Mouse (Mus musculus): ENCODE data around the gene Uba2. TPM values are rescaled to one million over a fixed set of nuclear protein-coding genes. Genes with fewer than 3 reads are reported as not detected.
A peak's percentile ranks its signal among the peaks of the same experiment; 100 is the strongest.
"Not testable (repeated sequence)": the region's sequence is repeated elsewhere in the genome, so short reads cannot be mapped to it uniquely, and the experiment has no call there.

Gene Uba2
- polyA plus RNA-seq, 1 experiment from 2014 or later, result 145 TPM

- ATAC-seq, result peak; percentile 63
- no peak overlapping the region for H3K4me3 ChIP-seq (ENCODE audit: low read length)
- peaks cover 4% of the 10 kb centered on the region for H3K4me1 ChIP-seq (ENCODE audit: control insufficient read depth, insufficient read depth, low read depth, low read length)
- H3K27ac ChIP-seq (ENCODE audit: low read depth, low read length), result no peak overlapping the region
- no peaks in the 10 kb centered on the region for H3K9me3 ChIP-seq (ENCODE audit: control insufficient read depth, low read length)
- 73% methylated on average over 6 of the region's 6 CpGs for whole genome bisulfite sequencing
- no peak overlapping the region for H3K9ac ChIP-seq (ENCODE audit: low read depth, low read length)
- H3K36me3 ChIP-seq (ENCODE audit: control insufficient read depth, insufficient read depth, low read length), result no peaks in the 10 kb centered on the region
- H3K27me3 ChIP-seq (replicated peaks; ENCODE audit: control insufficient read depth, insufficient read depth, low read length), result no peaks in the 10 kb centered on the region
- H3K4me2 ChIP-seq (ENCODE audit: low read length), result no peak overlapping the region
Observed at GRCm38 (mm10) chr7:34122987-34123720, 46.2 kb downstream of the Uba2 start.

- H3K4me1 ChIP-seq (ENCODE audit: control insufficient read depth, insufficient read depth, low read depth, low read length); ATAC-seq; H3K4me3 ChIP-seq (ENCODE audit: low read length); H3K36me3 ChIP-seq (ENCODE audit: control insufficient read depth, insufficient read depth, low read length); H3K27ac ChIP-seq (ENCODE audit: low read depth, low read length); H3K9me3 ChIP-seq (ENCODE audit: control insufficient read depth, low read length); H3K4me2 ChIP-seq (ENCODE audit: low read length); H3K27me3 ChIP-seq (replicated peaks; ENCODE audit: control insufficient read depth, insufficient read depth, low read length); H3K9ac ChIP-seq (ENCODE audit: low read depth, low read length): not testable (repeated sequence)
- 56% methylated on average over 1 of the region's 1 CpGs for WGBS
Observed at GRCm38 (mm10) chr7:34120636-34121035, 48.8 kb downstream of the Uba2 start.

GRCm38 (mm10) chr7:34116601-34117000, 52.8 kb downstream of the Uba2 start:
- 75% methylated on average over 3 of the region's 3 CpGs for WGBS
- no peaks in the 10 kb centered on the region; the same call in 1 of the 2 replicates for H3K4me1 ChIP-seq (ENCODE audit: control insufficient read depth, insufficient read depth, low read depth, low read length)
- H3K4me2 ChIP-seq (ENCODE audit: low read length), result no peak overlapping the region
- H3K9ac ChIP-seq (ENCODE audit: low read depth, low read length), result no peak overlapping the region
- H3K36me3 ChIP-seq (ENCODE audit: control insufficient read depth, insufficient read depth, low read length), result peaks cover 13% of the 10 kb centered on the region
- H3K9me3 ChIP-seq (ENCODE audit: control insufficient read depth, low read length), result no peaks in the 10 kb centered on the region
- no peak overlapping the region for H3K4me3 ChIP-seq (ENCODE audit: low read length)
- peak; percentile 22; the same call in 1 of the 2 replicates for ATAC-seq
- no peak overlapping the region for H3K27ac ChIP-seq (ENCODE audit: low read depth, low read length)
- no peaks in the 10 kb centered on the region for H3K27me3 ChIP-seq (replicated peaks; ENCODE audit: control insufficient read depth, insufficient read depth, low read length)

GRCm38 (mm10) chr7:34109190-34109589, 60.2 kb downstream of the Uba2 start:
- H3K27me3 ChIP-seq (replicated peaks; ENCODE audit: control insufficient read depth, insufficient read depth, low read length), result no peaks in the 10 kb centered on the region
- peaks cover 3% of the 10 kb centered on the region; the same call in 1 of the 2 replicates for H3K36me3 ChIP-seq (ENCODE audit: control insufficient read depth, insufficient read depth, low read length)
- no peak overlapping the region for H3K4me2 ChIP-seq (ENCODE audit: low read length)
- no peak overlapping the region for H3K4me3 ChIP-seq (ENCODE audit: low read length)
- H3K9ac ChIP-seq (ENCODE audit: low read depth, low read length), result no peak overlapping the region; the same call in 1 of the 2 replicates
- ATAC-seq, result 0 out of 2 replicates have a peak, but pooled peaks have one; percentile 22
- no peaks in the 10 kb centered on the region for H3K4me1 ChIP-seq (ENCODE audit: control insufficient read depth, insufficient read depth, low read depth, low read length)
- no peaks in the 10 kb centered on the region for H3K9me3 ChIP-seq (ENCODE audit: control insufficient read depth, low read length)
- 61% methylated on average over 5 of the region's 5 CpGs for WGBS
- no peak overlapping the region for H3K27ac ChIP-seq (ENCODE audit: low read depth, low read length)

- Histone ChIP-seq H3K36me3 (ENCODE audit: control insufficient read depth, insufficient read depth, low read length) (0 out of 2 replicates have a peak, but pooled peaks cover 2% of the 10 kb centered on the region), H3K4me2 (ENCODE audit: low read length) (no peak overlapping the region), H3K9ac (ENCODE audit: low read depth, low read length) (no peak overlapping the region), H3K27ac (ENCODE audit: low read depth, low read length) (no peak overlapping the region), H3K4me3 (ENCODE audit: low read length) (no peak overlapping the region), H3K4me1 (ENCODE audit: control insufficient read depth, insufficient read depth, low read depth, low read length) (no peaks in the 10 kb centered on the region), H3K9me3 (ENCODE audit: control insufficient read depth, low read length) (peaks cover 6% of the 10 kb centered on the region; the same call in 1 of the 2 replicates), H3K27me3 (replicated peaks; ENCODE audit: control insufficient read depth, insufficient read depth, low read length) (no peaks in the 10 kb centered on the region)
- ATAC-seq, result no peak
Observed at GRCm38 (mm10) chr7:34101276-34101675, 68.1 kb downstream of the Uba2 start.

GRCm38 (mm10) chr7:34100002-34100401, 69.4 kb downstream of the Uba2 start:
- H3K9ac ChIP-seq (ENCODE audit: low read depth, low read length), result no peak overlapping the region
- no peaks in the 10 kb centered on the region for H3K4me1 ChIP-seq (ENCODE audit: control insufficient read depth, insufficient read depth, low read depth, low read length)
- no peak overlapping the region for H3K27ac ChIP-seq (ENCODE audit: low read depth, low read length)
- WGBS, result 82% methylated on average over 2 of the region's 2 CpGs
- no peak overlapping the region for H3K4me3 ChIP-seq (ENCODE audit: low read length)
- ATAC-seq, result no peak
- 0 out of 2 replicates have a peak, but pooled peaks cover 2% of the 10 kb centered on the region for H3K36me3 ChIP-seq (ENCODE audit: control insufficient read depth, insufficient read depth, low read length)
- peaks cover 8% of the 10 kb centered on the region for H3K9me3 ChIP-seq (ENCODE audit: control insufficient read depth, low read length)
- H3K4me2 ChIP-seq (ENCODE audit: low read length), result no peak overlapping the region
- no peaks in the 10 kb centered on the region for H3K27me3 ChIP-seq (replicated peaks; ENCODE audit: control insufficient read depth, insufficient read depth, low read length)

GRCm38 (mm10) chr7:34094911-34095481, 74.4 kb downstream of the Uba2 start, which contains the start of gene Scgb1b30:
TSS of gene Scgb1b30 (plus strand) at chr7:34095431.
- Histone ChIP-seq H3K27me3 (replicated peaks; ENCODE audit: control insufficient read depth, insufficient read depth, low read length) (no peaks in the 10 kb centered on the region), H3K9ac (ENCODE audit: low read depth, low read length) (no peak within 1 kb of the TSS), H3K36me3 (ENCODE audit: control insufficient read depth, insufficient read depth, low read length) (no peaks in the 10 kb centered on the region), H3K4me3 (ENCODE audit: low read length) (no peak within 1 kb of the TSS), H3K27ac (ENCODE audit: low read depth, low read length) (no peak within 1 kb of the TSS), H3K4me1 (ENCODE audit: control insufficient read depth, insufficient read depth, low read depth, low read length) (no peaks in the 10 kb centered on the region), H3K4me2 (ENCODE audit: low read length) (no peak within 1 kb of the TSS), H3K9me3 (ENCODE audit: control insufficient read depth, low read length) (peaks cover 10% of the 10 kb centered on the region)
- WGBS, result 84% methylated on average over 3 of the region's 3 CpGs
- ATAC-seq, result no peak

Other genes with a start within 250 kb of the Uba2 start
- gene Scgb2b26, start 224.6 kb downstream of the Uba2 start, polyA plus RNA-seq (2015; fragmentation: Nextera tagmentation; extraction: Ambion mirVana), result not detected in 2 replicates
- gene Scgb2b27, start 155.7 kb downstream of the Uba2 start, polyA plus RNA-seq (2015; fragmentation: Nextera tagmentation; extraction: Ambion mirVana), result not detected in 2 replicates
- not detected in 2 replicates for gene Scgb1b27, start 148.1 kb downstream of the Uba2 start, polyA plus RNA-seq (2015; fragmentation: Nextera tagmentation; extraction: Ambion mirVana)
- gene Scgb1b30, start 74.2 kb downstream of the Uba2 start, polyA plus RNA-seq (2015; fragmentation: Nextera tagmentation; extraction: Ambion mirVana), result not detected in 2 replicates
- gene Wtip, start 36.3 kb downstream of the Uba2 start, polyA plus RNA-seq (2015; fragmentation: Nextera tagmentation; extraction: Ambion mirVana), result 3.8 and 4.1 TPM in 2 replicates
- gene Pdcd2l, start 27.1 kb upstream of the Uba2 start, polyA plus RNA-seq (2015; fragmentation: Nextera tagmentation; extraction: Ambion mirVana), result 76.2 and 87.3 TPM in 2 replicates
- 355 and 401 TPM in 2 replicates for gene Gpi1, start 60.7 kb upstream of the Uba2 start, polyA plus RNA-seq (2015; fragmentation: Nextera tagmentation; extraction: Ambion mirVana)
- 0.71 TPM in 1 of 2 replicates, not detected in the other for gene Gm6096, start 81.4 kb upstream of the Uba2 start, polyA plus RNA-seq (2015; fragmentation: Nextera tagmentation; extraction: Ambion mirVana)
- gene 4931406P16Rik, start 144.0 kb upstream of the Uba2 start, polyA plus RNA-seq (2015; fragmentation: Nextera tagmentation; extraction: Ambion mirVana), result 27.4 and 33.8 TPM in 2 replicates
- gene Lsm14a, start 223.7 kb upstream of the Uba2 start, polyA plus RNA-seq (2015; fragmentation: Nextera tagmentation; extraction: Ambion mirVana), result 50.6 and 55.6 TPM in 2 replicates

Data from hindbrain, embryonic 16.5 days (tissue).